Mouse (Mus musculus): ENCODE results near the gene Avil. TPM values are rescaled to one million over a fixed set of nuclear protein-coding genes. Genes with fewer than 3 reads are reported as not detected.
"Not testable (repeated sequence)": the region's sequence is repeated elsewhere in the genome, so short reads cannot be mapped to it uniquely, and the experiment has no call there.

Gene Avil
- total RNA-seq, 2 experiments from 2014 or later: 1.8 to 2.0 TPM

DNA sequence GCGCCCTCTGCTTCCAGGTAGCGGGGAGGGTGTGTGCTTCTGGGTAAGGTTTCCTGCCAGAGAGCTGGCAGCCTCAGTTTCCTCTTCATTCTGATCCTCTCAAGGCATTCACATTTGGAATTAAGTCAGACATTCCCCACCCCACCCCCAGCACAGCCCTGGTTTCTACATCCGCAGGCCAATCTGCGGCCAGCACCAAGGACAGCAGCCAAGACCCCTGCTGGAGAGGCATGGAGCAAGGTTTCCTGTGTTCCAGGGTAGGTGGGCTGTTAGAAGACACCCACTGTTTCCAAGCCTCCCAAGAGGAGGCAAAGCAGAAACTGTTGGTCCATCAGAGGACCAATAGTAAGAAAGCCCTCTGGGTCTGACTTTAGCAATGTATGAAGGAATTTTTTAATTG lies 54.1 kb downstream of the Avil start:
- DNase-seq: no peak
- intact Hi-C loops (cut with DNase I): no loop called here

DNA sequence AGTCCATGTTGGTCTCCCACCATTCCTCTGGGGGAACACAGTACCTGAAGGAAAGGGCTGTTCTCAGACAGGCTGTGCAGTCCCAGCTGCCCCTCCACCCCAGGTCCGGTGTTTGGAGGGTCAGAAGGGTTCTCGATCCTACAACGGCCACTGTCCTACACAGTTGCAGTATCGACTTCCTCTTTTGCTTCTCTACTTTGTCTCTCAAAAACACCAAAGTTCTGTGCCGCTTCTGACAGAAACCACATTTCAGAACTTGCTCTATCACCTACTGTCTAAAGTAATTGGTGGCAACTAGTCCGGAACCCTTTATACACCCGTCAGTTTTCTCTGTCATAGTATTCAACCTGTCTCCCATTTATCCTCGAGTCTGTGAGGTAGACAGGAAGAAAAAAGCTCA lies 54.9 kb downstream of the Avil start:
- intact Hi-C loops (cut with DNase I): no loop called here

DNA sequence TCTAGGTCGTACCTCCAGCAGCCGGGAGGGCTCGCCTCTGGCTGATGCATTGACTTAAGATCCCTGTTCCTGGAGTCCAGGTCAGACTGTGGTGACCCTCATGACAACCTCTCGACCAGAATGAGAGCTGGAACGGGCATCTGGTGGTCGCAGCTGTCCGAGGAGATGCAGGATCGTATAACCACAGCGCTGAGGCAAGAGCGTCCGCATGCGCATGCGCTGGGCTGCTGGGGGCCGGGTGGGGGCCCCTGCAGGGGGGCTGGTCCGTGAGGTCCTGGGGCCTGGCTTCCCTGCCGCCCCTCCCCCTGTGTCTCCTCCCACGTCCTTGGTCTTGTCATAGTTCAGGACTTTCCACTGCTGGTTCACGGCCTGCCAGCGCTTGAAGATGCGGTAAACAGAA lies 56.0 kb downstream of the Avil start:
- no peak for DNase-seq
- intact Hi-C loops (cut with DNase I): no loop called here

More for the DNA sequence above, 54.9 kb downstream of the Avil start:
- no peak for DNase-seq

DNA sequence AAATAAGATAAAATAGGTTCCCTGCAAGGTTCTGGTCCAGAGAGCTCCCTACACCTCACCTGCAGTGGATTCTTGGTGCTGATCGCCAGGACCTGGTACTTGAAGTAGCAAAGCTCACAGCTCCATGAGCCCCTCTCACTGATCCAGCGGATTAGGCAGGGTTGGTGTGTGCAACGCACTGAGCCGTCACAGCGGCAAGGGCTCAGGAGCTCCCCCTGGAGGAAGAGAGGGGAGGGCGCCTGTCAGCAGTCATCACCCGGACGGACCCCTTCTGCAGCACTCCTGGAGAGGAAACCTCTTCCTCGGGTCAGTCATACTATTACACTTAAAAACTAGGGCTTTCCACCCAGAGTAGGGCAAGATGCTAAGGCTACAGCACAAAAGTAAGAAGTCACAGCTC lies 57.7 kb downstream of the Avil start:
- intact Hi-C loops (cut with DNase I): no loop called here
- peak; percentile 60 to 61 for DNase-seq

DNA sequence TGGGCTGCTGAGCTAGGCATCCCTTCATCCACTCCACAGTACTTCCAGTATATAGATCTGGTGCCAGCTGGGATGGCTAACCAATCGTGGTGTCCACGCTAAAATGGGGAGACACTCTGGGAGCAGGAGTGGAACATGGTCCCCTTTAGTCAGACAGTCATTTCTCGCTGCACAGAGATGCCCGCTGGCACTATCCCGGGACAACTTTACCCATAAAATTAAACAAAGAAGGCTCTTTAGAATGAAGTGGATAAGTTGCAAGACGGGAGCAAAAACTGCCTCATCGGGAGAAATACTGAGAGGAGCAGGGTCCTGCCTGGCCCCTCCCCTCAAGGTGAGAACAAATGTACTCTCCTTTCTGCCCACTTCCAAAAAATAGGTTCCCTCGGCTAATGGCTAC lies 58.2 kb downstream of the Avil start:
- intact Hi-C loops (cut with DNase I): no loop called here
- DNase-seq: no peak

DNA sequence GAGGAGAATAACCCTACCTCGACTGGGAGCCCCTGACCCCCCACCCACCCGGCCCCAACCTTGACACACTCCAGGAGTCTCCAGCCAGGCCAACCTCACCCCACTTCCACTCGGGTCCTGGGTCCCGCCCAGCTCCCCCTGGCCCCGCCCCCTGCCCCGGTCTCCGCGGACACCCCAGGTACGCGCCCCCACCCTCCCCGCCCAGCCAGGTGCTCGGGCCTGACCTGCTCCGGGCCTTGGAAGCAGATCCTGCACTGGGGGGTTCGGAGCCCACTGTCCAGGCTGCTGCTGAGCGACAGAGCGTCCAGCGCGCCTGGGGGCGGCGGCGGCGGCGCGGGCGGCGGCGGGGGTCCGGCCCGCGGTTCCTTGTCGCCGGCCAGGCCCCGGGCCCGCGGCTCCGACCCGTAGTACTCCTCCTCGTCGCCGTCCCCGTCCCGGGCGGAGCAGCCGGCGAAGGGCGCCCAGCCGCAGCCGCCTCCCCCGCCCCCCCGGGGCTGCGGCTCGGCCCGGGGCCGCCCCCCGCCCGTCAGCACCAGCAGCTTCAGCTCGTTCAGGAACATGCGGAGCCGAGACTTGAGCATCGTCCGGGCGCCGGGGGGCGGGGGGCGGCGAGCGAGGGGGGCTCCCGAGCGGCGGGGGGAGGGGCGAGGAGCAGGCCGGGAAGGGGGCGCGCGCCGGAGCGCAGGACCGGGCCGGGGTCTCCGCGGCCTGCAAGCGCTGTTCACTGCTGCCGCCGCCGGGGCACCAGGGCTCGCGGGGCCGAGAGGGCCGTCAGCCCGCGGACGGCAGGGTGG lies 58.9 kb downstream of the Avil start:
- no peak for DNase-seq
- intact Hi-C loops (cut with DNase I): no loop called here

DNA sequence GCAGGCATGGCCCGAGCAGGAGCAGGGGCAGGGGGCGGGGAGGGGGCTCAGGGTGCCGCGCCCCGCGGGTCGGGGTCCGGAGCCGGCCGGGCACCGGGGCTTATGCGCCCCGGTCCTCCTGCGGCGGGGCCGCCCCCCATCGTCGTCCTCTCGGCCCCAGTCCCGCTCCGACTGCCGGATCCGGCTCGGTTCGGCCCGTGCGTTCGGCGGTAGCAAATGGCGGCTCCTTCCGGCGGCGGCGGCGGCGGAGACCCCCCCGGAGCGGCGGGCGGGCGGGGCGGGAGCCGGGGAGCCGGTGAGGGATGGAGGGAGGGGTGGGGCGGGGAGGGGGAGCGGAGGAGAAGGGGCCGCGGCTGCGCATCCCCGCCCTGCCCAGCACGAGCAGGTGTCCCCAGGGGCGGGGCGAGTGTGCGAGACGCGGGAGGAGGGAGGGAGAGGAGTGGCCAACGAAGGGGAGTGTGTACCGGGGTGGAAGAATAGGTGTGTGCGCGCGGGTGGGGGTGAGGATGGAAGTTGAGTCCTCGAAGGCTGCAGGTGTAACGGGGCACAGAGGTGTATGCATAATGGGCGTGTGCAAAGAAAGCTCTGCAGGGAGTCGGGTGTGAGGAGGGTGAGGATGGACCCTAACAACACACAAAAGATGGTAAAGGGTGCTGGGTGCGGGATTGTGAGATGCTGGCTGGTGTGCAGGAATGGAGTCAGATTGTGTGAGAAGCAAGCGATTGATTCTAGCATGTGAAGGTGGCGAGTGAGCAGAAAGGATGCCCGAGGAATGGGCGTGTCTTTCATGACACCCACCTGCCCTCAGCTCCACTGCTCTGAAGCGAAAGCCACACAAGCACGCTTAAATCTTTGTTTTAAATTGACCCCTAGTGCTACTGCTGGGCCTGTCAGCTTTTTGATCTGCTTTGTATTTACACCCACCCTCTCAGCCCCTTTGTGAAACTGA lies 59.7 kb downstream of the Avil start, which contains the start of gene March9:
TSS of gene March9 (minus strand) at position 217 of the 949 bp plus-strand sequence.
- intact Hi-C loops (cut with DNase I): no loop called here
- no peak for DNase-seq

DNA sequence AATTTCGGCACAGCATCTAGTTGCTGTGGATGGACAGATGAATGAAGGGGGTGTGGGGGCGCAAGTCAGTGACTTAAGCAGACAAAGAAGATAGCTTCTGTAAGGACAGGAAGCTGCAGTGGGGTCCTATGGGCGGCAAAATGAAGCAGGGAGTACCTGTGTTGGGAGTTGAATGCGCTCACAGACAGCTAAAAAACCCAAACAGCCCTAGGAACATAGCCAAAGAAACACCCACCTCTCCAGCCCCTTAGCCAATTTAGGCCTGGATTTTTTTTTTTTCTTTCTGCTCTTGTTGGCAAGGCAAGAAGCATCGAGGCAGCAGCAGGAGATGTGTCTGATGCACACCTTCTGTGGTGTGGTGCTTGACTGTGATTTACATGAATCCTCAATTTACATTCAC lies 60.6 kb downstream of the Avil start:
- intact Hi-C loops (cut with DNase I): no loop called here
- no peak for DNase-seq

DNA sequence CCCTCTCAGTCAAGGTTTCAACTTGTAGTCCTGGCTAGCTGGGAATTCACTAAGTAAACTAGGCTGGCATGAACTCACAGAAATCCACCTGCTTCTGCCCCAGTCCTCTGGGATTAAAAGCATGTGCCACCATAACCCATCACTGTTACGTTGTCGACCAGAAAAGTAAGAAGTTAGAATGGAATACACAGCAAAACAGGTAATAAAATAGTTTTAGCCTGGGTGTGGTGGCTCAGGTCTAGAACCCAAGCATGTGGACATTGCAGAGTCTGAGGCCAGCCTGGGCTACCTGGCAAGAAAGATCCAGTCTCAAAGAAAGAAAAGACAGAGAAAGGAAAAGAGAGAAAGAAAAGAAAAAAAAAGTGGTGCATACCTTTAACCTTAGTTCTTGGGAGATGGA lies 61.0 kb downstream of the Avil start:
- intact Hi-C loops (cut with DNase I): no loop called here
- DNase-seq: no peak

DNA sequence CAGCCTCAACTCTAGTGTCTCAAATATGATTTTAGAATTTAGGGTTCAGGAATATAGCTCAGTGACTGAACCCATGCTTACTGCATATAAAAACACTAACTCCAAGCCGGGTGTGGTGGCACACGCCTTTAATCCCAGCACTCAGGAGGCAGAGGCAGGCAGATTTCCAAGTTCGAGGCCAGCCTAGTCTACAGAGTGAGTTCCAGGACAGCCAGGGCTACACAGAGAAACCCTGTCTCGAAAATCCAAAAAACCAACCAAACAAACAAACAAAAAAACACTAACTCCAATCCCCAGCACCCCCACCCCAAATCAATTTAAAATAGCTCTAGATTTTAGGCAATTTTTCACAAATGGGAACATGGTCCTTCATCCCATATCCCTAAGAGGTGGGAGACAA lies 61.6 kb downstream of the Avil start:
- intact Hi-C loops (cut with DNase I); DNase-seq: not testable (repeated sequence)

DNA sequence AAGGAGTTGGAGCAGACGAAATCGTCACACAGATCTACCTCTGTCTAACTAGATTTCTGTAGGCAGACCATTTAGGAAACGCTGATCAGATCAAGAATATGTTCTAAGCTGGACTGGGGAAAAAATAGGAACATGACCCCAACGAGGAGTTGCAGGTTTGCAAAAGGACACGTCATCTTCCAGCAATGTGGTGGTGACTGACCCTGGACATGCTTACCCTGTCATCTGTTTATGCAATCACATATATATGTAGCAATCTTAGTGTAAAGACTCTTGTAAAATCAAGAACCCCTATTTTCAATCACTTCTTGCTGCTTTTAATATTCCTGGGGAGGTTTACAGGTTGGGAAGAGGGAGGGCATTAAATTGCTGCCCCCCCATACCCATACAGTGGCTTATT lies 62.0 kb downstream of the Avil start:
- no peak for DNase-seq
- intact Hi-C loops (cut with DNase I): no loop called here

DNA sequence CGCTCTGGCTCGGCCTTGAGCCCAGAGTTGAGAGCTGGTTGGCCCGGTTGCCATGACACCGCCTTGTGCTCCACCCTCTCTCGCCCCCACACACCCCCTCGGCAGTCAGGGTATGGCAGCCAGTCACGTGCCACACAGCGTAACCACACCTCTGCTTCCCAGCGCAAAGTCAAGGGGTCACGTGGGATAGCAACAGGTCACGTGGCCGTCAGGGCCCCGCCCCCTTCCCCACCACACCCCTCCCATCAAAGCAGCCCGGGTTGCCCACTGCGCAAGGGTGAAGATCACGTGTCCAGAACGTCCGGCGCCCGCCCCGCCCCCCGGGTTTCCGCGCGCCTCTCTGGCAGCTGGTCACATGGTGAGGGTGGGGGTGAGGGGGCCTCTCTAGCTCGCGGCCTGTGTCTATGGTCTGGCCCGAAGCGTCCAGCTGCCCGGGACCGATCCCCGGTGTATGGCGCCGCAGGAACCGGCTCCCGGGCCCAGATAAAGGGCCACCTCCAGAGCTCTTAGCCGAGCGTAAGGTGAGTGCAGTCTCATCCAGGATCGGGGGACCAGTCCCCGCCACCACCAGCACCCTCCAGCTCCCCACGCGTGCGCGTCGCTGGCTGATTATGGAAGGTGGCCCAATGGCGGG lies 62.8 kb downstream of the Avil start, which contains the start of gene Cdk4:
TSS of gene Cdk4 (plus strand) at position 296 of the 634 bp plus-strand sequence.
- intact Hi-C loops (cut with DNase I): no loop called here
- DNase-seq: peak; percentile 97

DNA sequence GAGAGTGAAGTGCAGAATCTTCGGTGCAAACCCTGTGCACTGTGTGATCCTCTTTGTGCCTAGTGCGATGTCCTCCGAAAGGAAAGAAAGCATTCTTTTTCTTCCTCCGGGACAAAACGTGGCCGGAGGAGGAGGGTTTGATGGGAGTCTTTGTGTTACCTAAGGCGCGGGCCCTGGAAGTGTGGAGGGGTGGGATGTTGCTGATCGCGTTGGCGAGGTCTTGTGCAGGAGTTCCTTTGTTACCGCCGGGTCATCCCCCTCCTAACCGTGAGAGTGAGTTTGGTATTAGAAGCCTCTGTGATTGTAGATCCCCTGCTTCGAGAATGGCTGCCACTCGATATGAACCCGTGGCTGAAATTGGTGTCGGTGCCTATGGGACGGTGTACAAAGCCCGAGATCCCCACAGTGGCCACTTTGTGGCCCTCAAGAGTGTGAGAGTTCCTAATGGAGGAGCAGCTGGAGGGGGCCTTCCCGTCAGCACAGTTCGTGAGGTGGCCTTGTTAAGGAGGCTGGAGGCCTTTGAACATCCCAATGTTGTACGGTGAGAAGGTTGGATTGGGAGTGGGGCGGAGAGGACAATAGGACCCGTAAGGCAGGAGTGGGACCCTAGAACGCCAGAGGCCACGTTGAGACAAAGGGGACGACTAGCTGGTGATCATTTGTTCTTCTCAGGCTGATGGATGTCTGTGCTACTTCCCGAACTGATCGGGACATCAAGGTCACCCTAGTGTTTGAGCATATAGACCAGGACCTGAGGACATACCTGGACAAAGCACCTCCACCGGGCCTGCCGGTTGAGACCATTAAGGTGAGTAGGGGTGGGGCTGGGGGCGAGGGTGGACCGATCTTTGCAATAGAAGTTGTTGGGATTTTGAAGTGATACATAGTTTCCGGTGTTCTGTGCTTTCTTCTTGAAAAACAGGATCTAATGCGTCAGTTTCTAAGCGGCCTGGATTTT lies 63.7 kb downstream of the Avil start:
- no peak for DNase-seq
- intact Hi-C loops (cut with DNase I): no loop called here

DNA sequence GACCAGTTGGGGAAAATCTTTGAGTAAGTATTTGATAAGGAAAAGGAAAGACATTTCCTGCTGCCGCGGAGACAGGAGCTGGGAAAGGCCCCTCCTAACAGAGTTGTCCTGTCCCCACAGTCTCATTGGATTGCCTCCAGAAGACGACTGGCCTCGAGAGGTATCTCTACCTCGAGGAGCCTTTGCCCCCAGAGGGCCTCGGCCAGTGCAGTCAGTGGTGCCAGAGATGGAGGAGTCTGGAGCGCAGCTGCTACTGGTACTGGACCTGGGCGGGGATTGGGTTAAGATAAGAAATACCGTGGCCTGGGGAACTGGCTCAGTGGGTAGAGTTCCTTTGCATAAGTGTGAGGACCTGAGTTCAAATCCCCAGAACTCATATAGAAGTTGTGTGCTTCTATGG lies 65.5 kb downstream of the Avil start:
- intact Hi-C loops (cut with DNase I): no loop called here
- DNase-seq: no peak

DNA sequence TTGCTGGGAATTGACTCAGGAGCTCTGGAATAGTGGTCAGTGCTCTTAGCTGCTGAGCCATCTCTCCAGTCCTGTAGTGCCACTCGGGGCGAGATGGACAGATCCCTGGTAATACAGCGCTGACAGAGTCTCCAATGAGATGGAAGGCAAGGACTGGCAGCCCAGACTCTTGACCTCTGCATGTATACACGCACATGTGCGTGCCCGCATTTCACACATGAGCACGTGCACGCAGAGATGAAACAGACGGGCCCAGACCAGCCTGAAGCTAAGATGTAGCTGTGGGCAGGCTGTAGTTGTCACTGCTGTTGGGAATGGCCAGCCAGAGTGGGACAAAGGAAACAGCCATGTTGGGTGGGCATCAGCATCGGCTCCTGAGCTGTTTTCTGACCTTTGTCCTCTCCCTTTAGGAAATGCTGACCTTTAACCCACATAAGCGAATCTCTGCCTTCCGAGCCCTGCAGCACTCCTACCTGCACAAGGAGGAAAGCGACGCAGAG lies 66.1 kb downstream of the Avil start:
- intact Hi-C loops (cut with DNase I): no loop called here

DNA sequence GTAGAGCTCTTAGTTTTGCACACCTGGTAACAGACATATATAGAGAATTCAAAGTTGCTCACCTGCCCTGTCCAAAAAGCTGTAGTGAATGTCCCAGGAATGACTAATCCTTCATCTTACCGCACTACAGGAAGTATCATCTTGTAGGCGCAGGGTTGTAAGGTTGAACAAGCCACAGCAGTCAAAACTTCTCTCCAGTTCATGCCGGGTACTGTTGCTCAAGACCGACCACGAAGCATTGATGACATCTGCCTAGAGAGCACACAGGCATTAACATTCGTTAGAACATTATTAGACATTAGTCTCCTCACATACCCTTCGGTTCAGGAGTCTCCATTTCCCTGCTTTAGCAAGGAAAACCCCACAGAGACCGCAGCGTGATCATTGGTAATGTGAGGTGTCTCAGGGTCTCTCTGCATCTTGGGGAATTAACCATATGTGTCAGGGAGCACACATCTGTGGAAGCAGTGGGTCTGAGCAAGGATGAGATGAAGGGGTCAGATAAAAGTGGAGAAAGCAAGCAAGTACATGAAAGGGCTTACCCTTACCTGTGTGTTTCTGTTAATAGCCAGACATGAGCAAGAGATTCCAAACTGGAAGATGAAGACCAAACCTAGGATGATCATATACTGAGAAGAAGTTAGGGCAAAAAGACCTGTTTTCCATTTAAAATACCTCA lies 68.0 kb downstream of the Avil start:
- intact Hi-C loops (cut with DNase I): no loop called here
- no peak for DNase-seq

More for the DNA sequence above, 66.1 kb downstream of the Avil start:
- no peak for DNase-seq

DNA sequence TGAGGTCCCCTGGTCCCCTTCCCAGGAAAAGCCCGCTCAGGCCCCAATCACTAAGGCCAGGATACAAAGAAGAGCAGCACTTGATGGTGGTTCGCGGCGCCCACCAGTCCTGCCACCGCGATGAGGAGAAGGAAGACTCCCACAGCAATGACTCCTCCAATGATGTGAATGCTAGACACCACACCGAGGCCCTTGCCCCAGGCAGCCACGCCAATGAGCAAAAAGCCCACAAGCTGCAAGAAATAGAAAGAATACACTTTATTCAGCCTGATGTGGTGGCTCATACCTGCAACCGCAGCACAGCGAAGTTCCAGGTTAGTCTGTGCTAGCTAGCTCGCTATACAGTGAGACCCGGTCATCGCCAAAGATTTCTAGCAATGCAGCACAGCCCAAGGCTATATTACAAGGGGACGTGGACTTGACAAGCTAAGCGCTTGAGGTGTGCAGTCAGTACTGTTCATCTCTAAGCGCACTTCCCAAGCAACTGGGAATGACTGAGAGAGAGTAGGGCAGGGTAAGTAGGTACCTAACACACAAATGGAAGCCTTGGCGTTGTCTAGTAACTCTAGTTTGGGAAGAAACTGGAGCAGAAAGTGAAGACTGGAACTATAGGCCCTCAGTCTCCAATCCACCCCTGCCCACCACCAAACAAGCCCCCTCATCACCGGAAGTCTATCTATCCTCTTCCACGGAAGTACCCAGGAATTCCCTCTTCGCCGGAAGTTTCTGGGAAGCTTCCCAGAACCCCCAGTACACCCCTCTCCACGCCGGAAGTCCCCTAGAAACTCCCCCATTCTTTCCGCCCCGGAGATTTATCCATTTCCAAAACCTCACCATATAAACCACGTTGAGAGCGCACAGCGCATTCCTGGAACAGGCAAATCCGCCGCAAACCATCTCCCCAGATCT lies 69.0 kb downstream of the Avil start:
- intact Hi-C loops (cut with DNase I): no loop called here
- no peak for DNase-seq

Data from gastrocnemius, postnatal 36 days (tissue).